Mouse (Mus musculus) gastrocnemius, postnatal 4 days (tissue): ENCODE measurements around the gene Duox2. TPM values are rescaled to one million over a fixed set of nuclear protein-coding genes. Genes with fewer than 3 reads are reported as not detected.

Source experiments
- DNase-seq, 2 experiments: peaks; one replicate each; pipeline ENCODE4 v3.0.0; 2021 to 2022; ENCODE audit warnings: low spot score in 2 of 2, mixed read lengths in 2 of 2
- total RNA-seq, 2 experiments: library from RNA; stranded (reverse); gene quantifications; 2 replicates each; pipeline ENCODE4 v1.2.3; 2021

Duox2 gene
- total RNA-seq, 2 experiments from 2014 or later = 0.34 to 0.86 TPM

DNA sequence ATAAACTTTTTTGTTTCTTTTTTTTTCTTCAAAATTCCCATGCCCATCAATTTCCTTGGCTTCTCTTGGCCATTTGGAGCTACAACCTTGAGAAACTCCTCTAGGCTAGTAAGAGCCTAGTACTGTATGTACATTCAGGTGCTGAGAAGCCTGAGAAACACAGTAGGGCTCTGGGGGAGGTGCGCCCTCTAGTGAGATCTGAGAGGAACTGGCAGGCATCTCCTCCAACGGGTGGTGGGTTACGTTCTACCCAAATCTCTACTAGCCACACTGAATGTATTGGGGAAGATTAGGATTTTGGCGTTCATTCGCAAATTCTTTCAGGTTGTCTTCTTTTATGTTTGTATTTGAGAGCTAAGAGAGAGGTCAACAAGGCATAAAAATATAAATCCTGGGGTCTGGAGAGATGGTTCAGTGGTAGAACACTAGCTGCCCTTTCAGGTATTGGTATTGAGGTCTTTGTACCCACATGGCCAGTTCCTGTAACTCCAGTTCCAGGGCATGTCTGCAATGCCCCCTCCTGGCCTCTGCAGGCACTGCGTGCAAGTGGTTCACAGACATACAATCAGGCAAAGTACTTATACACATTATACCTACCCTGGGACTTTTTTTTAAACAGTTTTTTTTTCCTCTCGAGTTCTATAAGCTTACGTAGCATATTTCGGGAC lies 4.5 kb upstream of the Duox2 start:
- DNase-seq = peak in 1 of 2 experiments; percentile 49

GRCm38 (mm10) chr2:122301921-122302573 lies 3.8 kb upstream of the Duox2 start:
- DNase-seq = no peak

- peak in 1 of 2 experiments; percentile 41 for DNase-seq
Measured at GRCm38 (mm10) chr2:122301081-122301920, 3.1 kb upstream of the Duox2 start.

GRCm38 (mm10) chr2:122300656-122301020 lies 2.4 kb upstream of the Duox2 start:
- DNase-seq = no peak

GRCm38 (mm10) chr2:122299911-122300655 lies 1.8 kb upstream of the Duox2 start:
- DNase-seq = no peak

GRCm38 (mm10) chr2:122298596-122299490 lies 594 bp upstream of the Duox2 start, which contains the start of gene Duoxa2:
Gene Duoxa2 (plus strand): TSS chr2:122298900.
- no peak for DNase-seq

GRCm38 (mm10) chr2:122297271-122298095 lies 766 bp downstream of the Duox2 start:
- no peak for DNase-seq

- no peak for DNase-seq
Measured at GRCm38 (mm10) chr2:122294916-122295315, 3.3 kb downstream of the Duox2 start.

GRCm38 (mm10) chr2:122286137-122286536 lies 12.1 kb downstream of the Duox2 start:
- no peak for DNase-seq

DNA sequence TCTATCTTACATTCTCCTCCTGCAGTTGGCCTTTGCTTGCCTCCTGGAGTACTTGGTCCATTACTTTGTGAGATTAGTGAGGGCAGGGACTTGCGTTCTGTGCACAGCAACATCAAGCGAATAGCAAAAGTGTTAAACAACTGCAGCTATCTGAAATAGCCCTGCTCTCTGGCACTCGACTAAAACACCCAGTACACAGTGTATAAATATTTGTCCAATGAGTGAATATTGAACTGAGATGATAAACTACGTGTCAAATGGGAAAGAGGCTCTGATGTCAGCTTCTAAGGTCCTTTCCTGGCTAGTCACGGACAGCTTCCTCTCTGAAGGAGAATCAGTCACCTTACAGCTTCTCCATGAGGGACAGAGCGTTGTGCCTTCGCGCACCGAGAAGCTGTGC lies 14.2 kb downstream of the Duox2 start:
- DNase-seq = no peak

- DNase-seq = no peak
Measured at GRCm38 (mm10) chr2:122278769-122279168, 19.5 kb downstream of the Duox2 start.

GRCm38 (mm10) chr2:122266407-122267193 lies 31.6 kb downstream of the Duox2 start:
- no peak for DNase-seq

GRCm38 (mm10) chr2:122264690-122265089 lies 33.6 kb downstream of the Duox2 start:
- no peak for DNase-seq

DNA sequence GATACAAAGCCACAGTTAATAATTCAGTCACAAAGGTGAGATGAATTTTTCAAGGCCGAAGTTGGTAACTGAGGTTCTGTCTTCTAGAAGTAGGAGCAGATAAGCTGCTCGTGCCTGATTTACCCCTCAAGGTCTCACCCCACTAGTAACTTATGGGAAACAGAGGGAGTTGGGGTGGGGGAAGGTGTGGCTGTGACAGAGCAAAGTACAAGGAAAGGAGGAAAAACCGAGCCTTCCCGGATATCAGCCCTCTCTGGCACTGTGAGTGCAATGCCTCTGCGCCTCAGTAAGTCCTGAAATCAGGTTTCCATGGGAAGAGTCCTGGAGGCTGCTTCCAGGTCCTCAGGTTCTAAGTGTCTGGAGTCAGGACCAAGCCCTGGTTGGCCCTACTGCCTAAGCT lies 37.5 kb downstream of the Duox2 start:
- DNase-seq = no peak

DNA sequence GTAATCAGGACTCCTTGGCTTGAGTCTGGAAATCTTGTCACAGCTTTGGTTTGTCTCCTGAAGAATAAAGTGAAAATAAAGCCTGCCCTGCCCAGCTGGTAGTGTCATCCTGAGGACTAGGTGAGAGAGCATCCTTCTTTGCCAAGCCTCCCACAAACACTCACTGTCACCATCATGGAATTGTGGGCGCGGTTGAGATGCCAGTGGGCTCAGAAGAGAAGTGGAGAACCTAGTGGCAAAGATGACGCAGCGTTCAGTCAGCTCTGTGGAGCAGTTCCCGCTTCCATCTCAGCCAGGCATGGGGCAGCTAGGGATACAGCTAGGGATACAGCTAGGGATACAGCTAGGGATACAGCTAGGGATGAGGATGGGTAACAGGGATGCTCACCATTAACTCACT lies 42.3 kb downstream of the Duox2 start:
- no peak for DNase-seq

GRCm38 (mm10) chr2:122247786-122248185 lies 50.5 kb downstream of the Duox2 start:
- DNase-seq = no peak

- DNase-seq = peak; percentile 34 to 70
Measured at GRCm38 (mm10) chr2:122243671-122244131, 54.5 kb downstream of the Duox2 start.

DNA sequence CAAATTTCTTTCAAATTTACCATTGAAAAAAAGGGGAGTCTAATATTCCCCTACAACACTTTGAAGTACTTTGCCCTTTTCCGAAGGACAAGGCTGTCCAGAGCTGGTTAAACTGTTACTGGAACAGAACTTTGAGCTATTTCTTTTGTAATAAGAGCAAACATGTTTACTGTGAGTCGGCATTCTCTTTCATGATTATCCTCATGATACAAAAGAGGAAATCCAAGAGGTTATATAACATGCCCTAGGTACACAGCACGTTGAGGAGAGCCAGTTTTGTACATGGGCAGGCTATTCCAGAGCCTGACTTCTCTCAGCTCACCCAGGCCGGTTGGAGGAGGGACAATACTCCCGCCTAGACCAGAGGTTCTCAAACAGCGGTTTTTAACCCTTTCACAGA lies 56.3 kb downstream of the Duox2 start:
- DNase-seq = no peak
